Mouse (Mus musculus) stomach, postnatal 0 days (tissue): ENCODE results near the gene Trp53i11.

Experiments
- CTCF ChIP-seq: IDR thresholded peaks from 2 replicates; pipeline ENCODE4 v1.5.1; 2016; ENCODE audit warnings: antibody characterized with exemption, low read depth, mild to moderate bottlenecking, moderate library complexity
- EP300 ChIP-seq: optimal IDR thresholded peaks from 2 replicates; pipeline ENCODE3; 2016; ENCODE audit warnings: antibody characterized with exemption

- TF ChIP-seq CTCF (no peak), EP300 (no peak)
Measured at GRCm38 (mm10) chr2:93179603-93180002, 7.7 kb upstream of the Trp53i11 start.
